Mouse (Mus musculus) embryonic fibroblast, embryonic 13.5 days (primary cell): Measurements from ENCODE around the gene Nfib.
"Not testable (repeated sequence)": the region's sequence is repeated elsewhere in the genome, so short reads cannot be mapped to it uniquely, and the experiment has no call there.

Experiments used
- CTCF ChIP-seq: IDR thresholded peaks from 2 replicates; pipeline ENCODE4 v1.5.1; 2011; ENCODE audit warnings: mild to moderate bottlenecking, control low read depth, low read length, moderate library complexity, borderline replicate concordance; ENCODE audit not compliant: insufficient read depth
- POLR2A ChIP-seq: IDR thresholded peaks from 2 replicates; pipeline ENCODE4 v1.6.1; 2011; ENCODE audit warnings: low read depth, mild to moderate bottlenecking, control low read depth, low read length, moderate library complexity

- not testable (repeated sequence) for TF ChIP-seq CTCF, POLR2A
These were observed 447.0 kb downstream of the Nfib start for GRCm38 (mm10) chr4:82258545-82258944.
